Mouse (Mus musculus) ovary, postnatal 10 days (tissue): ENCODE data around the gene Pafah1b3.

Experiments used
- DNase-seq: peaks from one replicate; pipeline ENCODE4 v3.0.0; 2022; ENCODE audit warnings: low spot score

Gene Pafah1b3

DNA sequence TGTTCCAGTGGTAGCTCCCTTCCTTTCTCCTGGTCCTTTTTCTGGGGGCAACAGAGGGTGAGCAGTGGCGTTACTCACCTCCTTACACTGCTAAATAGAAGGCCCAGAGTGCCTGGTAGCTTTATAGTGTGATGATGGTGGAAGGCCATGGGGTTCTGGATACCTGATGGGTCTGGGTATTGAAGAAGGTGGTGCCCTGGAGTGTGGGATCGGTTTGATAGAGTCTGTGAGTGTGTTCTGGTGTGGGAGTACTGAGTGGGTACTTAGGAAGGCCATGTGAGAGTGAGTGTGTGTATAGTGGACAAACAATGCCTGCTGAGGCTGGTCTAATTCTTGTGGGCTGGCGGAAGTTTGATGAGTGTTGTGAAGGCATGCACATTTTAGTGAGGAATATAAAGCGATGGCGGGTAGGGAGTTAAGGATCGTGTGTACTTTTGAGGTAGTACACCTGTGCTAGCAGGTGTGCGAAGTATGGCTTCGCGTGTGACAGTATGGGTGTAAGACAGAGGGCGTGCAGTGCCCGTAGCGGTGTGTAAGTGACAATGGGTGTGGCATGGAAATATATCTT is 16.5 kb downstream of the Pafah1b3 start:
- no peak for DNase-seq

DNA sequence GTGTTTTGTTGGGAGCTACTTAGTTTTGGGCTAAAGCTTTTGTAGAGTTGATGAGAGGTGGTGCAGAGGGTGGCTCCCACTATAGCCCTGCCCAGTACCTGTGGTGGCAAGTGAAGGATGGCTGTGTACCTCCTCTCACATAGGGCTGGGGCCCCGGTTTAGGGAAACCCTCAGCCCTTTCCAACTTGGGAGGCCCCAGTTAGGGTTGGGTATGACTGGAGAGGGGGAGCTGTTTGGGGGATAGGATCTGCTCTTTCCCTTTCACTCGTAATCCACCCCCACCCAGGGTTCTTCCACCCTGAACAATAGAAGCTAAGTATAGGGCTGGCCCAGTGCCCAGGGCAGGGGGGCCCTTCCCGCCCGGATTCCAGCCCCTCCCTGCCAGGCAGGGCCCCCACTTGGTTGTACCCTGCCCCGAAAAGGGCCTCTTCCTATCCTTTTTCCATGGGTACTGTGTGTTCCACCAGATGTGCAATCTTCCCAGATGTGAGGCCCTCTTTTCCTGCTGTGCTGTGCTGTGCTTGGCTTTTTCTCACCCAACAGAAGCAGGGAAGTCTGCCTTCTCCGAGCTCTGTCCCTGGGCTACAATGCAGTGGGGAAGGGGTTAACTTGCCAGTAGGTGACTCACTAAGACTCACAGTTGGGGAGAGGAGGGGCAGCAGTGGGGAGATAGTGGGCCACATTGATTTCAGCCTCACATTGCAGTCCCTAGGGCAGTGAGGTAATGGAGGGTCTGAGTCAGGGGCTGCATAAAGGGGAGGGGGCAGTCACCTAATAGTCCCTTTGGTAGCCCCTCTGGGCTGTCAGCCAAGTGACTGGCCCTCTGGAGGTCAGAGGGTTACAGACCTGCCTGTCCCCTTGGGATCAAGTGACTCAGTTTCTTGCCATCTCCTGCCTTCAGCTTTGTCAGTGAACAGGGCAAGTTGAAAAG is 17.7 kb downstream of the Pafah1b3 start:
- no peak for DNase-seq

DNA sequence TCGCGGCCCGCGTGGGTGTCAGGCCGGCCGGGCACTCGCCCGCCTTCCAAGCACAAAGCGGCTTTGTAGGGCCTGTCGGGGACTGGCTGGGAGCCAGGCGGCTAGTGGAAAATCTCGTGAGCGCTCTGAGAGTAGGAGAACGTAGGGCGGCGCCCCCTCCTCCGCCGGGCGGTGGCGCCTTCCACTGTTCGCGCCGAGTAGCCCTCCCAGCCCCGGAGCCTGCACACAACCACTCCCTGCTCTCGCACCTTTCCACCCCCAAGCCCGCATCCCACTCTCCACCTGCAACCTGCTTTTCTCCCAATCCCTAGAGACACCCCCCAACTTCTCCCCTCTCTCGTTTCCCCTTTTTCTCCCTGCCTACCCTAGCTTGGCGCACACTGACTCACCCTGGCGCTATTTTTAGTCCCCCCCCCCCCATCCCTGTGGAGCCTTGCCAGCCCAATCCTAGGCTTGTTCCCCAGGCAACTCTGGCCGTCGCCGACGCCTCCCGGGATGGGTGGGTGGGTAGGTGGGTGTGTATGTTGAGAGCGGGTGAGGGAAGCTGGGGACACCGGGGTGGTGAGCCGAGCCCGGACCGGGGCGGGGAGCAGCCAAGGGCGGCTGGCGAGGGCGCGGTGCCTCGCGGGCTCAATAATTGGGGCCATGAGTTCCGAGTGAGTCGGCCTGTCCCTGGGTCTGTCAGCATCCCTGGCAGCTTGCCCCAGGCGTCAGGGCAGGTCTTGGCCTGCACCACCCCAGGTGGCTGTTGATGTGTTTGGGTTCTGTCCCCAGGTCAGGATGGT is 18.5 kb downstream of the Pafah1b3 start:
- DNase-seq: peak; percentile 83

DNA sequence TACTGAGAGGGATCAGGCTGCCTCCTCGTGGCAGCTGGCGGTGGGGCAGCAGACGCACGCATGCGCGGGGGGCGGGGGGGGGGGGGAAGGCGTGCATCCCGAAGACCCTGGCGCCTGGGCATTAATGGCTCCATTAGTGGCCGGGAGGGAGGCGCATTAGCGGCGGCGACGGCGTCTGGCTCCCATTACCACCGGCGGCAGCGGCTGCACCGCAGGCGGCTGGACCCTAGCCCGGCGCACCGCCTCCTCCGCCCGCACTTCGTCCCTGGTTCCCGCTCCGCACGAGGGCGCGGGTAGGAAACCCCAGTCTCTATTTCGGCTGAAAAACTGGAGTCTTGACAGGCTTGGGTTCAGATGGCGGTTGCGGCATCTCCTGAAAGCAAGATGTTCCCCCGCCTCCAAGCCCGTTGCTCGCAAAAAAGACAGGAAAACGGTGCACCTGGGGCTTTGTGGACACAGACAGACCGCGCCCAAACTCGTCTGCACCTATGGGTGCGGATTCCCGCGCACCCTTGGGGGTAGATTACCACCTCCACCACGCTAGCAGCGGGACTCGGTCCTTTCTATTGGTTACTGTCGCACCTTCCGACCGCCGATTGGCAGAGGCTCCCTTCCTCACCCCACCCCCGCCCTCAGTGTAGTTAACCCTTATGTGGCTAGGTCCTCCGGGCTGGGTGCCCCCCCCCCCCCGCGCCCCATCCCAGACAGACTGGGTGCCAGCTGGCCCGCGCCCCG is 19.3 kb downstream of the Pafah1b3 start:
- peak; percentile 80 for DNase-seq

DNA sequence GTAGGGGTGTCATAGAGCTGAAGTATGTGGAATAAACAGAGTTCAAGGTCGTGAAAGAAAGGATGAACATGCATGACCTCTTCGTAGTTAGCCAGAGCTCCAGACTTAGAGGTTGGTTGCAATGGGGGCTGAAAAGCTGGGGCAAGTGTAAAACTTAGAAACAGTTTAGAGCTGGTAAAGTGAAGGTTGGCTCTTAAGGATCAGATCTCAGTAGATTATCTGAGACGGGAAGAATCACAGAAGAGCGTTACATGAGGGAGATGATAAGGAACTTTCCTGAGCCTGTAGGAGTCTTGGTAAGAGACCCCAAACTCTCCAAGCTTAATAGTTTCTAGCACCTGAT is 19.8 kb downstream of the Pafah1b3 start:
- no peak for DNase-seq

GRCm38 (mm10) chr7:25277405-25277804 is 20.4 kb downstream of the Pafah1b3 start:
- DNase-seq: no peak

- no peak for DNase-seq
These were observed 22.1 kb downstream of the Pafah1b3 start for GRCm38 (mm10) chr7:25275555-25276298.

DNA sequence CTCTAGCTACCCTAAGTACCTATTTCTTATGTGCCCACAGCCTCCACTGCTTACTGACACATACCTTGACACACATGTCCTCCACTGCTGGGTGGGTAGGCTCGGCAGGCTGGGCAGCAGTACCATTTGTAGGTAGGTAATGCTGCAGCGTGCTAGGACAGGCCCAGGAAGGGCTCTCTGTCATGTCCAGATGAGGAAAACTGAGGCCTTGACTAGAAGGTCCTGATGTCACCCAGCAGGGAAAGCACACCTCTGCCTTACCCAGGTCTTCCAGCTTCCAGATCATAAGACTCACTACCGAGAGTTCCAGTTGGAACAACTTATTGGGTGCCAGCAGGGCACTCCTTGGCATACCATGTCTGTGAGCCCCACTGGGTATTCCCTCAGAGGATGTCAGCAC is 22.8 kb downstream of the Pafah1b3 start:
- no peak for DNase-seq

DNA sequence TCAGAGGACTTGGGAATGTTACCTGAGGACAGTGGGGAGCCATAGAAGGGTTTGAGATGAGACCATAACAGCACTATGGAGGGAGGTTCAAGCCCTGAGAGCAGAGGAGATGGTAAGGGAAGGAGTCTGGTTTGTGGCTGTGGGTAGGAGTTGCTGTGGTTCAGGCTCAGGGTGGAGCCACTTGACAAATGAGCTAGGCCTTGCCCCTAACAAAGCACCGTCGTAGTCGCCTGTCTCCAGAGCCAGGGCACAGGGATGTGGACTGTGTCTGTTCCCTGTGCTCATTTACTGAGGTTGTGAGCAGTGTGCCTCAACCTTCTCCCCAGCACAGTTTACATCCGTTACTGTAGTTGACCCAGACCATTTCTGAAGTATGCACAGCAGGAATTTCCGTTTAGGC is 23.2 kb downstream of the Pafah1b3 start:
- DNase-seq: no peak

DNA sequence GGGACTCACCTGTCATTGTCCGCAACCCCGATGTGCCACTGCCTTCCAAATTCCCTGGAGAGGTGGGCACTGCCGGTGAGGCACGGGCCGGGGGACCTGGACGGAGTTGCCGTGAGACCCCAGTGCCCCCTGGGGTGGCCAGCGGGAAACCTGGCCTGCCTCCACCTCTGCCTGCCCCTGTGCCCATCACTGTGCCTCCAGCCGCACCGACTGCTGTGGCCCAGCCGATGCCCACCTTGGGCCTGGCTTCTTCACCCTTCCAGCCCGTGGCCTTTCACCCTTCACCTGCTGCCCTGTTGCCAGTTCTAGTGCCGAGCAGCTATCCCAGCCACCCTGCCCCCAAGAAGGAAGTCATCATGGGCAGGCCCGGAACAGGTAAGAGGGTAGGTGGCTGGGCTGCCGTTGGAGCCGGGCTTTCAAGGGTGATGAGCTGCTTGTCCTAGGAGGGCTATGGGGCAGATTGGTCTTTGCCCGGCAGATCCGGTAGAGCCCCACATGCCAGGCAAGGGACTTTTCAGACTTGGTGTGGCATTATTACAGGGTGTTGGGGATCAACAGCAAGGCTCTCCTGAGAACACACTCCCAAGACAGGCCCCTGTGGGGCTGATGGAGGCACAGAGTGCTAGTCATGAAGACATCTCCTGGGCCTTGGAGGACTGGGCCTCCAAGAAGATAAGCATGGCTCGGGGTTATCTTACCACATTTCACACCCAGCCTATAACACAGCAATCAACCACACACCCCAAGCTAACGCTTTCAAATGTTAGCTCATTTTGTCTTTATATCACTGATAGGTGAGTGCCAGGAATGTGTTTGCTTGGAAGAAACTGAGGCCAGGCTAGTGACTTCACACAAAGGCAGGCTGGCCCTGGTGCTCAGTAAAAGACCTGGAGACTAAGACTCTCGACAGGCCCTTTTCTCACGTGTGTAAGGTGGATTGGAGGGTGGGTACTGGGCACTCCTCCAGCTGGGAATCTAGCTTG is 24.2 kb downstream of the Pafah1b3 start:
- DNase-seq: no peak

GRCm38 (mm10) chr7:25272445-25273258 is 25.1 kb downstream of the Pafah1b3 start:
- no peak for DNase-seq

- DNase-seq: no peak
These were observed 25.9 kb downstream of the Pafah1b3 start for GRCm38 (mm10) chr7:25271651-25272444.

GRCm38 (mm10) chr7:25270652-25271633 is 26.8 kb downstream of the Pafah1b3 start:
- DNase-seq: no peak

GRCm38 (mm10) chr7:25269545-25270271 is 28.1 kb downstream of the Pafah1b3 start:
- DNase-seq: peak; percentile 1

DNA sequence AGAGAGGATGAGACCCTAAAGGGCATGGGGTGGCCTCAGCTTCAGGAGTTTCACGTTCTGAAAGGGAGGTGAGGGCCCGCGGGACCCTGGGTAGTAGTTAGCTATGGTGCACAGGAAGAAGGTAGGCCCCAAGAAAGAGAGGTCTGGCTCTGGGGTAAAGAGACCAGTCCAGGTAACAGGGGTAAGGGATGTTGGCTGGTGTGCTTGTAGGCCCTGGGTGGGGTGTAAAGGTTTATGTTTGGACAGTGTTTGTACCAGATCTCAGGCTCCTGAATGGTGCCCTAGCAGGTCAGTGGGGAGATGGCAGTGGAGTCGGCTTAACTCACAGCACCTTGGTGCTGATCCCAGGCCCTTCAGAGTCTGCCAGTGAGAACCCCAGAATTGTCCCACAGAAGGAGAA is 28.8 kb downstream of the Pafah1b3 start:
- peak; percentile 2 for DNase-seq

DNA sequence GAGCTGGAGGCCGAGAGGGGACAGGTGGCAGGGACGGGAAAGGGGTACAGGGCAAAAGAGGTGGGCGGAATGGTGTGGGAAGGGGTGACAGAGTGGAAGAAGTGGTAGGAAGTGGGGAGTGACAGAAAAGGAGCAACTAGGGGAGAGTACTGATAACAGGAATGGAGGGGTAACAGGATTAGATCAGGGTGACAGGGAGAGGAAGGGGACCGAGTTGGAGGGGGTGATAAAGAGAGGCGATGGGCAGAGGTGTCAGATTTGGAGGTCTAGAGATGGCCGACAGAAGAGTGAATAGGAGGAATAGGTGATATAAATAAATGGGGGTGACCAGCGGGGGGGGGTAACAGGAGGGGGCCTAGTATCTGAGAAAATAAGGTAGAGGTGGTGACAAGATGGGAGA is 29.2 kb downstream of the Pafah1b3 start:
- no peak for DNase-seq
